Mouse (Mus musculus): ENCODE measurements at regions not wholly inside any gene's neighbourhood (a gene's known extent, or its start where the extent isn't known, plus 50 kb on each side); places are given as distances from the start of the nearest gene placed in this dataset.

GRCm38 (mm10) chr3:156170076-156170475, 391.5 kb upstream of the Negr1 start:
- TF ChIP-seq CTCF (IDR thresholded peaks at IDR 0.05; ENCODE audit: low read depth) (no peak), EP300 (IDR thresholded peaks at IDR 0.05; ENCODE audit: low read depth) (no peak)

Data from liver, postnatal 0 days (tissue).